Comparison of ENCODE assay signal across 15 mouse cellular contexts in the genomic region with DNA sequence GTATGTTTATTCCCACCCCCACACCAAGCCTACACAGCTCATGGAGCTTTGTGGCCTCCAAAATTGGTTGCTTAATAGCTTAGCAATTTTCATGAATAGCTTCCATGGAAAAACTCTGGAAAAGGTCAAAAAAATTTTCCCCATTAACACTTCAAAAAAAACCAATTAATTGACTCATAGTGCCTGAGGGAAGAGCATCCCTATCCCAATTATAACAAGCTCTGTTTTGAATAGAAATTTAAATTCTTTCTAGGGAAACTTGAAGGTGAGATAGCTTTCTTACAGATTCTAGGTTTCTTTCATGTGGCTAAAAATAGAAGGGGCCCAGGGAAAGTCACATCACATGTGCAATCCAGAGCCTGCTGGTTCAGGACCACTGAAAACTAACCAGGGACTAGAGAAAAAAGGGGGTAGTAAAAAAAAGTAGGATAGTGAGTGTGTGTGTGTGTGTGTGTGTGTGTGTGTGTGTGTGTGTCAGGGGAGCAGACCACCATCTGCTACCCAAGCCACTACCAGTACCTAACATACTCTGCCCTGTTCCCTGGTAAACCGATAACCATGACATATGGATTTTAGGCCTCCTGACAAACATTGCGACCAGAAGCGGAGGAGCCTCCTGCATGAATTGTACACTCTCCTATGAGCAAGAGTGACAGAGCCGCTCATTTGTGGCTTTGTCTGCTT.
DNase-seq lines count a peak whose midpoint lies in the region; ATAC-seq lines count a peak whose summit lies in the region.
"Had no signal": no experiment of that assay in that cellular context is flagged by ENCODE, and none has a peak within 500 bp of the region (broad histone marks: within the 10 kb centered on the region; RNA-seq: fewer than 3 reads in every experiment).

No protein-coding gene starts in this region.

- no peaks in the 10 kb centered on the region for H3K27me3 ChIP-seq in intestine, embryonic 14.5 days (replicated peaks; ENCODE audit: control insufficient read depth, insufficient read depth, low read length)
- H3K27me3 ChIP-seq in intestine, embryonic 16.5 days (replicated peaks; ENCODE audit: control insufficient read depth, insufficient read depth, low read length) = no peaks in the 10 kb centered on the region
- H3K27me3 ChIP-seq in forebrain, embryonic 15.5 days = no peaks in the 10 kb centered on the region
- H3K27me3 ChIP-seq in limb, embryonic 13.5 days = no peaks in the 10 kb centered on the region
- H3K27me3 ChIP-seq in neural tube, embryonic 13.5 days = no peaks in the 10 kb centered on the region
- H3K27me3 ChIP-seq: lung, embryonic 15.5 days; Patski had no signal

- no peak overlapping the region for H3K4me3 ChIP-seq in intestine, embryonic 14.5 days (ENCODE audit: low read depth, low read length)
- no peak overlapping the region for H3K4me3 ChIP-seq in intestine, embryonic 16.5 days (ENCODE audit: low read length)
- no peak overlapping the region for H3K4me3 ChIP-seq in forebrain, embryonic 15.5 days
- no peak overlapping the region for H3K4me3 ChIP-seq in limb, embryonic 13.5 days
- H3K4me3 ChIP-seq in neural tube, embryonic 13.5 days = no peak overlapping the region
- H3K4me3 ChIP-seq: lung, embryonic 15.5 days had no signal

- DNase-seq in intestine, embryonic 14.5 days (ENCODE audit: low spot score) = no peak
- no peak for DNase-seq in cerebellum, adult 9-10 months
- no peak for DNase-seq in lung, postnatal 10 days
- DNase-seq in T-cell, adult 2 months (ENCODE audit: low spot score) = no peak
- DNase-seq: adrenal gland, postnatal 14 days; cerebellum, adult 18-20 months; heart, postnatal 4 days; kidney, postnatal 25 days; thymus, adult 2 months had no signal

- no peak overlapping the region for H3K4me2 ChIP-seq in intestine, embryonic 14.5 days (ENCODE audit: low read length)
- no peak overlapping the region for H3K4me2 ChIP-seq in intestine, embryonic 16.5 days (ENCODE audit: low read depth, low read length)
- peak overlapping the region; percentile 33; the same call in 1 of the 2 replicates for H3K4me2 ChIP-seq in forebrain, embryonic 15.5 days (replicated peaks)
- peak overlapping the region; percentile 19; the same call in 1 of the 2 replicates for H3K4me2 ChIP-seq in limb, embryonic 13.5 days (replicated peaks)
- peak overlapping the region; percentile 37 for H3K4me2 ChIP-seq in neural tube, embryonic 13.5 days
- H3K4me2 ChIP-seq: lung, embryonic 15.5 days had no signal

- no peak overlapping the region for H3K9ac ChIP-seq in intestine, embryonic 14.5 days (ENCODE audit: low read length)
- H3K9ac ChIP-seq in intestine, embryonic 16.5 days (ENCODE audit: low read depth, low read length) = no peak overlapping the region
- H3K9ac ChIP-seq in forebrain, embryonic 15.5 days (replicated peaks) = peak overlapping the region; percentile 35; the same call in 1 of the 2 replicates
- no peak overlapping the region for H3K9ac ChIP-seq in limb, embryonic 13.5 days
- H3K9ac ChIP-seq in neural tube, embryonic 13.5 days = peak overlapping the region; percentile 48
- H3K9ac ChIP-seq: lung, embryonic 15.5 days had no signal

- no peaks in the 10 kb centered on the region for H3K36me3 ChIP-seq in intestine, embryonic 14.5 days (ENCODE audit: control insufficient read depth, insufficient read depth, low read length)
- no peaks in the 10 kb centered on the region for H3K36me3 ChIP-seq in intestine, embryonic 16.5 days (ENCODE audit: control insufficient read depth, insufficient read depth, low read length)
- no peaks in the 10 kb centered on the region for H3K36me3 ChIP-seq in forebrain, embryonic 15.5 days
- no peaks in the 10 kb centered on the region for H3K36me3 ChIP-seq in limb, embryonic 13.5 days
- H3K36me3 ChIP-seq in neural tube, embryonic 13.5 days = no peaks in the 10 kb centered on the region
- H3K36me3 ChIP-seq: lung, embryonic 15.5 days had no signal

- 45% methylated on average over 4 of the region's 4 CpGs for WGBS in intestine, embryonic 14.5 days
- WGBS in intestine, embryonic 16.5 days = 46% methylated on average over 4 of the region's 4 CpGs
- 2% methylated on average over 4 of the region's 4 CpGs for WGBS in forebrain, embryonic 15.5 days
- 32% methylated on average over 4 of the region's 4 CpGs for WGBS in limb, embryonic 13.5 days
- WGBS in neural tube, embryonic 13.5 days = 3% methylated on average over 4 of the region's 4 CpGs

- peaks cover 5% of the 10 kb centered on the region; the same call in 1 of the 2 replicates for H3K4me1 ChIP-seq in intestine, embryonic 14.5 days (replicated peaks; ENCODE audit: control insufficient read depth, insufficient read depth, low read length)
- H3K4me1 ChIP-seq in intestine, embryonic 16.5 days (ENCODE audit: control insufficient read depth, insufficient read depth, low read length) = no peaks in the 10 kb centered on the region
- peaks cover 46% of the 10 kb centered on the region for H3K4me1 ChIP-seq in forebrain, embryonic 15.5 days
- H3K4me1 ChIP-seq in limb, embryonic 13.5 days = peaks cover 24% of the 10 kb centered on the region
- H3K4me1 ChIP-seq in neural tube, embryonic 13.5 days (replicated peaks) = peaks cover 43% of the 10 kb centered on the region

- ATAC-seq in intestine, embryonic 14.5 days (replicated peaks; ENCODE audit: low FRiP score, low TSS enrichment, low read depth) = no peak
- no peak for ATAC-seq in intestine, embryonic 16.5 days
- peak; percentile 79 for ATAC-seq in forebrain, embryonic 15.5 days (replicated peaks)
- peak; percentile 32; the same call in 1 of the 2 replicates for ATAC-seq in limb, embryonic 13.5 days (ENCODE audit: low FRiP score, low read depth)
- ATAC-seq in neural tube, embryonic 13.5 days (ENCODE audit: low read depth) = peak; percentile 66
- ATAC-seq: Patski had no signal

- no peaks in the 10 kb centered on the region for H3K9me3 ChIP-seq in intestine, embryonic 14.5 days (ENCODE audit: control insufficient read depth, low read length)
- no peaks in the 10 kb centered on the region for H3K9me3 ChIP-seq in intestine, embryonic 16.5 days (ENCODE audit: control insufficient read depth, low read length)
- H3K9me3 ChIP-seq in forebrain, embryonic 15.5 days = no peaks in the 10 kb centered on the region
- H3K9me3 ChIP-seq in limb, embryonic 13.5 days = no peaks in the 10 kb centered on the region
- H3K9me3 ChIP-seq in neural tube, embryonic 13.5 days = no peaks in the 10 kb centered on the region
- H3K9me3 ChIP-seq: lung, embryonic 15.5 days had no signal

- H3K27ac ChIP-seq in intestine, embryonic 14.5 days (ENCODE audit: low read depth) = 0 out of 2 replicates have a peak overlapping the region, but pooled peaks have one; percentile 6
- H3K27ac ChIP-seq in intestine, embryonic 16.5 days (ENCODE audit: low read length) = no peak overlapping the region
- peak overlapping the region; percentile 97 for H3K27ac ChIP-seq in forebrain, embryonic 15.5 days (replicated peaks)
- peak overlapping the region; percentile 79; the same call in 1 of the 2 replicates for H3K27ac ChIP-seq in limb, embryonic 13.5 days
- peak overlapping the region; percentile 93 for H3K27ac ChIP-seq in neural tube, embryonic 13.5 days (replicated peaks)
- H3K27ac ChIP-seq: lung, embryonic 15.5 days had no signal

Comparison
In these comparisons a context has a peak if more than half of its experiments do, and no peak if none do; other contexts are left out.
1. ATAC-seq: peak in forebrain, embryonic 15.5 days (single experiment), limb, embryonic 13.5 days (single experiment) and neural tube, embryonic 13.5 days (single experiment); none in intestine, embryonic 14.5 days (single experiment) and intestine, embryonic 16.5 days (single experiment).
2. H3K4me2 ChIP-seq: peak in forebrain, embryonic 15.5 days (single experiment), limb, embryonic 13.5 days (single experiment) and neural tube, embryonic 13.5 days (single experiment); none in intestine, embryonic 14.5 days (single experiment) and intestine, embryonic 16.5 days (single experiment).
3. H3K9ac ChIP-seq: peak in forebrain, embryonic 15.5 days (single experiment) and neural tube, embryonic 13.5 days (single experiment); none in intestine, embryonic 14.5 days (single experiment), intestine, embryonic 16.5 days (single experiment) and limb, embryonic 13.5 days (single experiment).